In genomic region chr17:56543684-56544224, GRCm38 (mm10) we compare ENCODE assay signal across 24 mouse cellular contexts. TPM values are rescaled to one million over a fixed set of nuclear protein-coding genes. Genes with fewer than 3 reads are reported as not detected.
DNase-seq lines count a peak whose midpoint lies in the region; ATAC-seq and TF ChIP-seq lines count a peak whose summit lies in the region.
"Had no signal": no experiment of that assay in that cellular context is flagged by ENCODE, and none has a peak within 500 bp of the region (broad histone marks: within the 10 kb centered on the region; RNA-seq: fewer than 3 reads in every experiment).

No protein-coding gene starts in this region.

- H3K27ac ChIP-seq in forebrain, embryonic 11.5 days (ENCODE audit: low read depth, low read length) = no peak overlapping the region
- H3K27ac ChIP-seq in forebrain, embryonic 15.5 days (replicated peaks) = no peak overlapping the region
- no peak overlapping the region for H3K27ac ChIP-seq in kidney, adult 2 months (ENCODE audit: insufficient read depth, low read depth, low read length)
- H3K27ac ChIP-seq in midbrain, postnatal 0 days (ENCODE audit: low read depth, low read length) = no peak overlapping the region
- H3K27ac ChIP-seq in midbrain, embryonic 16.5 days (ENCODE audit: low read length) = no peak overlapping the region
- no peak overlapping the region for H3K27ac ChIP-seq in small intestine, adult 2 months (ENCODE audit: insufficient read depth, low read depth, low read length)
- H3K27ac ChIP-seq: heart, embryonic 13.5 days; neural tube, embryonic 12.5 days had no signal

- peak; percentile 33 for DNase-seq in forebrain, embryonic 11.5 days (ENCODE audit: low spot score)
- peak; percentile 5 for DNase-seq in kidney, postnatal 10 days
- no peak for DNase-seq in kidney, adult 2 months
- DNase-seq in midbrain, postnatal 0 days (ENCODE audit: low spot score) = no peak
- no peak for DNase-seq in urinary bladder, postnatal 36 days (ENCODE audit: low spot score in 2 of 2)
- DNase-seq: cerebellum, adult 11 months; gastrocnemius, postnatal 25 days; kidney, postnatal 14 days; left cerebral cortex, postnatal 4 days; right cerebral cortex, postnatal 25 days; thymus, adult 18-20 months had no signal

- TF ChIP-seq POLR2A in kidney, adult 2 months (IDR thresholded peaks at IDR 0.05; ENCODE audit: low read depth, low read length) = no peak
- no peak for TF ChIP-seq POLR2A in small intestine, adult 2 months (IDR thresholded peaks at IDR 0.05; ENCODE audit: low read depth, low read length)

- peaks cover 3% of the 10 kb centered on the region for H3K4me1 ChIP-seq in forebrain, embryonic 11.5 days (replicated peaks; ENCODE audit: control insufficient read depth, insufficient read depth, low read length)
- H3K4me1 ChIP-seq in forebrain, embryonic 15.5 days = peaks cover 21% of the 10 kb centered on the region
- no peaks in the 10 kb centered on the region for H3K4me1 ChIP-seq in kidney, adult 2 months (ENCODE audit: control insufficient read depth, insufficient read depth, low read length)
- peaks cover 8% of the 10 kb centered on the region for H3K4me1 ChIP-seq in midbrain, postnatal 0 days (ENCODE audit: insufficient read depth, low read length)
- peaks cover 7% of the 10 kb centered on the region for H3K4me1 ChIP-seq in midbrain, embryonic 16.5 days (ENCODE audit: control insufficient read depth, insufficient read depth, low read length)
- H3K4me1 ChIP-seq in small intestine, adult 2 months (ENCODE audit: control insufficient read depth, insufficient read depth, insufficient read length, low read length) = no peaks in the 10 kb centered on the region

- 77% methylated on average over 3 of the region's 3 CpGs for WGBS in forebrain, embryonic 11.5 days
- 83% methylated on average over 3 of the region's 3 CpGs for WGBS in forebrain, embryonic 15.5 days
- WGBS in kidney, adult 2 months = 87% methylated on average over 3 of the region's 3 CpGs
- 88% methylated on average over 3 of the region's 3 CpGs for WGBS in midbrain, postnatal 0 days
- 87% methylated on average over 3 of the region's 3 CpGs for WGBS in midbrain, embryonic 16.5 days
- 81% methylated on average over 3 of the region's 3 CpGs for WGBS in small intestine, adult 2 months

- no peak for ATAC-seq in forebrain, embryonic 11.5 days (replicated peaks; ENCODE audit: low FRiP score)
- no peak for ATAC-seq in forebrain, embryonic 15.5 days (replicated peaks)
- ATAC-seq in midbrain, postnatal 0 days (ENCODE audit: low FRiP score) = no peak
- ATAC-seq in midbrain, embryonic 16.5 days = no peak
- ATAC-seq: inflammation-experienced regulatory T-cells, adult 6 months had no signal

- H3K36me3 ChIP-seq in forebrain, embryonic 11.5 days (ENCODE audit: control insufficient read depth, insufficient read depth, low read length) = no peaks in the 10 kb centered on the region
- H3K36me3 ChIP-seq in forebrain, embryonic 15.5 days = no peaks in the 10 kb centered on the region
- no peaks in the 10 kb centered on the region for H3K36me3 ChIP-seq in kidney, adult 2 months (ENCODE audit: control insufficient read depth, insufficient read depth, low read length)
- H3K36me3 ChIP-seq in midbrain, postnatal 0 days (ENCODE audit: insufficient read depth, low read length) = no peaks in the 10 kb centered on the region
- no peaks in the 10 kb centered on the region for H3K36me3 ChIP-seq in midbrain, embryonic 16.5 days (ENCODE audit: control insufficient read depth, insufficient read depth, low read length)
- H3K36me3 ChIP-seq in small intestine, adult 2 months (ENCODE audit: control insufficient read depth, insufficient read depth, low read length) = no peaks in the 10 kb centered on the region
- H3K36me3 ChIP-seq: heart, embryonic 13.5 days; neural tube, embryonic 12.5 days had no signal

- H3K4me3 ChIP-seq in forebrain, embryonic 11.5 days (ENCODE audit: low read depth, low read length) = no peak overlapping the region
- no peak overlapping the region for H3K4me3 ChIP-seq in forebrain, embryonic 15.5 days
- no peak overlapping the region for H3K4me3 ChIP-seq in kidney, adult 2 months (ENCODE audit: insufficient read depth, low read depth, low read length)
- no peak overlapping the region for H3K4me3 ChIP-seq in midbrain, postnatal 0 days (ENCODE audit: low read depth, low read length)
- no peak overlapping the region for H3K4me3 ChIP-seq in midbrain, embryonic 16.5 days (ENCODE audit: low read depth, low read length)
- H3K4me3 ChIP-seq in small intestine, adult 2 months (ENCODE audit: low read depth, low read length) = no peak overlapping the region
- H3K4me3 ChIP-seq: heart, embryonic 13.5 days; neural tube, embryonic 12.5 days had no signal

- H3K4me2 ChIP-seq in forebrain, embryonic 11.5 days (ENCODE audit: low read depth, low read length, severe bottlenecking) = no peak overlapping the region
- no peak overlapping the region for H3K4me2 ChIP-seq in forebrain, embryonic 15.5 days (replicated peaks)
- H3K4me2 ChIP-seq in midbrain, postnatal 0 days (ENCODE audit: low read depth, low read length, poor library complexity, severe bottlenecking) = no peak overlapping the region
- H3K4me2 ChIP-seq in midbrain, embryonic 16.5 days (ENCODE audit: low read length) = no peak overlapping the region
- H3K4me2 ChIP-seq: heart, embryonic 13.5 days; neural tube, embryonic 12.5 days had no signal

- no peaks in the 10 kb centered on the region for H3K9me3 ChIP-seq in forebrain, embryonic 11.5 days (ENCODE audit: control insufficient read depth, low read length)
- no peaks in the 10 kb centered on the region for H3K9me3 ChIP-seq in forebrain, embryonic 15.5 days
- H3K9me3 ChIP-seq in midbrain, postnatal 0 days (ENCODE audit: low read length) = no peaks in the 10 kb centered on the region
- H3K9me3 ChIP-seq in midbrain, embryonic 16.5 days (replicated peaks; ENCODE audit: control insufficient read depth, low read length, poor library complexity, severe bottlenecking) = no peaks in the 10 kb centered on the region
- H3K9me3 ChIP-seq: heart, embryonic 13.5 days; neural tube, embryonic 12.5 days had no signal

- no peak overlapping the region for H3K9ac ChIP-seq in forebrain, embryonic 11.5 days (ENCODE audit: low read length)
- H3K9ac ChIP-seq in forebrain, embryonic 15.5 days (replicated peaks) = no peak overlapping the region
- no peak overlapping the region for H3K9ac ChIP-seq in midbrain, postnatal 0 days (replicated peaks; ENCODE audit: low read length, poor library complexity, severe bottlenecking)
- H3K9ac ChIP-seq in midbrain, embryonic 16.5 days (ENCODE audit: low read depth, low read length) = no peak overlapping the region
- H3K9ac ChIP-seq: heart, embryonic 13.5 days; neural tube, embryonic 12.5 days had no signal

- no peaks in the 10 kb centered on the region for H3K27me3 ChIP-seq in forebrain, embryonic 11.5 days (ENCODE audit: control insufficient read depth, insufficient read depth, low read length)
- H3K27me3 ChIP-seq in forebrain, embryonic 15.5 days = no peaks in the 10 kb centered on the region
- H3K27me3 ChIP-seq in kidney, adult 2 months (replicated peaks; ENCODE audit: control insufficient read depth, insufficient read depth, low read length) = no peaks in the 10 kb centered on the region
- no peaks in the 10 kb centered on the region for H3K27me3 ChIP-seq in midbrain, postnatal 0 days (ENCODE audit: insufficient read depth, low read length)
- H3K27me3 ChIP-seq in midbrain, embryonic 16.5 days (ENCODE audit: control insufficient read depth, insufficient read depth, low read depth, low read length) = no peaks in the 10 kb centered on the region
- no peaks in the 10 kb centered on the region for H3K27me3 ChIP-seq in small intestine, adult 2 months (ENCODE audit: control insufficient read depth, insufficient read depth, low read length)
- H3K27me3 ChIP-seq: heart, embryonic 13.5 days; neural tube, embryonic 12.5 days had no signal

- no peak for TF ChIP-seq CTCF in kidney, adult 2 months (conservative IDR thresholded peaks at IDR 0.05; ENCODE audit: insufficient read depth, insufficient read length, low read depth, low read length)
- TF ChIP-seq CTCF in midbrain, postnatal 0 days (IDR thresholded peaks at IDR 0.05) = peak; percentile 7; the same call in 1 of the 2 replicates
- 0 out of 2 replicates have a peak, but pooled peaks have one; percentile 11 for TF ChIP-seq CTCF in small intestine, adult 2 months (IDR thresholded peaks at IDR 0.05; ENCODE audit: extremely low read depth, insufficient read length, insufficient replicate concordance, low read depth, low read length)

RNA-seq across cellular contexts. Expression of gene Gm20219, which starts 10.4 kb away (rescaled TPM):
- 1.1 and 1.3 TPM in 2 replicates for polyA plus RNA-seq in forebrain, embryonic 11.5 days (2014; fragmentation: Nextera tagmentation; extraction: Ambion mirVana)
- polyA plus RNA-seq in forebrain, embryonic 15.5 days (2015; fragmentation: Nextera tagmentation; extraction: Ambion mirVana) = 1.5 TPM in 2 replicates
- 1.7 and 2.1 TPM in 2 replicates for polyA plus RNA-seq in kidney, adult 2 months (2012; rRNA removed)
- 0.22 TPM in 1 of 2 replicates, not detected in the other for total RNA-seq in midbrain, postnatal 0 days (2014; rRNA removed)
- polyA plus RNA-seq in midbrain, postnatal 0 days (2015; fragmentation: Nextera tagmentation; extraction: Ambion mirVana) = 0.26 and 0.56 TPM in 2 replicates
- 0.95 and 1.3 TPM in 2 replicates for polyA plus RNA-seq in midbrain, embryonic 16.5 days (2015; fragmentation: Nextera tagmentation; extraction: Ambion mirVana)
- 2.7 TPM in 2 replicates for polyA plus RNA-seq in small intestine, adult 2 months (2012; rRNA removed)

RNA-seq across cellular contexts. Expression of gene Znrf4, which starts 31.5 kb away (rescaled TPM):
- polyA plus RNA-seq in forebrain, embryonic 11.5 days (2014; fragmentation: Nextera tagmentation; extraction: Ambion mirVana) = not detected in 2 replicates
- 0.14 and 0.36 TPM in 2 replicates for polyA plus RNA-seq in forebrain, embryonic 15.5 days (2015; fragmentation: Nextera tagmentation; extraction: Ambion mirVana)
- 0.17 and 0.52 TPM in 2 replicates for polyA plus RNA-seq in kidney, adult 2 months (2012; rRNA removed)
- total RNA-seq in midbrain, postnatal 0 days (2014; rRNA removed) = not detected in 2 replicates
- polyA plus RNA-seq in midbrain, postnatal 0 days (2015; fragmentation: Nextera tagmentation; extraction: Ambion mirVana) = not detected in 2 replicates
- not detected in 2 replicates for polyA plus RNA-seq in midbrain, embryonic 16.5 days (2015; fragmentation: Nextera tagmentation; extraction: Ambion mirVana)
- not detected in 2 replicates for polyA plus RNA-seq in small intestine, adult 2 months (2012; rRNA removed)
- total RNA-seq: adrenal gland, adult 18-20 months; ES-E14; gastrocnemius, postnatal 25 days; hematopoietic stem cell, adult 5-6 weeks; layer of hippocampus, postnatal 10 days; left cerebral cortex, postnatal 4 days had no signal
- polyA plus RNA-seq: C2C12; frontal cortex, adult 2 months; heart, embryonic 13.5 days; inflammation-experienced regulatory T-cells, adult 6 months; liver, embryonic 16.5 days; neural tube, embryonic 12.5 days had no signal

RNA-seq across cellular contexts. Expression of gene Safb2, which starts 40.6 kb away (rescaled TPM):
- polyA plus RNA-seq in forebrain, embryonic 11.5 days (2014; fragmentation: Nextera tagmentation; extraction: Ambion mirVana) = 74.7 and 75.0 TPM in 2 replicates
- 76.1 and 84.7 TPM in 2 replicates for polyA plus RNA-seq in forebrain, embryonic 15.5 days (2015; fragmentation: Nextera tagmentation; extraction: Ambion mirVana)
- 68.4 and 77.1 TPM in 2 replicates for polyA plus RNA-seq in kidney, adult 2 months (2012; rRNA removed)
- total RNA-seq in midbrain, postnatal 0 days (2014; rRNA removed) = 30.7 and 45.2 TPM in 2 replicates
- 42.1 and 48.9 TPM in 2 replicates for polyA plus RNA-seq in midbrain, postnatal 0 days (2015; fragmentation: Nextera tagmentation; extraction: Ambion mirVana)
- polyA plus RNA-seq in midbrain, embryonic 16.5 days (2015; fragmentation: Nextera tagmentation; extraction: Ambion mirVana) = 63.2 and 70.6 TPM in 2 replicates
- 69.2 and 110 TPM in 2 replicates for polyA plus RNA-seq in small intestine, adult 2 months (2012; rRNA removed)

RNA-seq across cellular contexts. Expression of gene Safb, which starts 40.9 kb away (rescaled TPM):
- polyA plus RNA-seq in forebrain, embryonic 11.5 days (2014; fragmentation: Nextera tagmentation; extraction: Ambion mirVana) = 145 and 154 TPM in 2 replicates
- 125 and 132 TPM in 2 replicates for polyA plus RNA-seq in forebrain, embryonic 15.5 days (2015; fragmentation: Nextera tagmentation; extraction: Ambion mirVana)
- polyA plus RNA-seq in kidney, adult 2 months (2012; rRNA removed) = 67.6 and 87.0 TPM in 2 replicates
- total RNA-seq in midbrain, postnatal 0 days (2014; rRNA removed) = 56.1 and 56.4 TPM in 2 replicates
- polyA plus RNA-seq in midbrain, postnatal 0 days (2015; fragmentation: Nextera tagmentation; extraction: Ambion mirVana) = 79.1 and 95.9 TPM in 2 replicates
- 121 and 122 TPM in 2 replicates for polyA plus RNA-seq in midbrain, embryonic 16.5 days (2015; fragmentation: Nextera tagmentation; extraction: Ambion mirVana)
- 47.8 and 95.7 TPM in 2 replicates for polyA plus RNA-seq in small intestine, adult 2 months (2012; rRNA removed)

Comparison
In these comparisons a context has a peak if more than half of its experiments do, and no peak if none do; other contexts are left out.
1. DNase-seq: peak in forebrain, embryonic 11.5 days (single experiment) and kidney, postnatal 10 days (single experiment); none in kidney, adult 2 months (single experiment), midbrain, postnatal 0 days (single experiment) and urinary bladder, postnatal 36 days (0 of 2).